Mouse (Mus musculus) colon, adult 2 months (tissue): ENCODE results near the gene Olfr259. TPM values are rescaled to one million over a fixed set of nuclear protein-coding genes. Genes with fewer than 3 reads are reported as not detected.

Experiments used
- polyA plus RNA-seq: library from polyadenylated mRNA; depleted of rRNA; stranded (reverse); fragments of >200 nt; gene quantifications from 2 replicates; pipeline ENCODE4 v1.2.3, GENCODE M21; 2012; rRNA removed

Gene Olfr259
- polyA plus RNA-seq = not detected in 2 replicates

GRCm38 (mm10) chr2:87114467-87114866, at the start of gene Olfr259:
Gene Olfr259 (minus strand): TSS chr2:87114567.

DNA sequence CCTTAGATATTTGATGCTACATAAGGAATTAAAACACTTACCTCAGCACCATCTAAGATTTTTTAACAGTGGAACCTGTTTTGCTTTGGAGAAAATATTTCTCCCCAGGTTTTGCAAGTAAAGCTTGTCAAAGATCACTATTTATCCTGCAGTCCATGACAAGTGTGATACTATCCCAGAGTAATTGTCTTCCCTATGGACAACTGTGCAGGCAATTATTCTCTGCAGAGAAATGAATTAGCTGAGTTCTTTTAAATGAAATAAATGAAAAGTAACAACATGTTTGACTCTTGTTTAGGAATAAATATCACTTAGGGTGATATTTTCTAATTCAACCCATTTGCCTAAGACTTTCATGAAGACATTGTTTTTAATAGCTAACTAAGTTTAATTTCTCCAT, 38.2 kb upstream of the Olfr259 start, which contains the start of gene Olfr1111:
TSS of gene Olfr1111 (minus strand) at position 101 of the 400 bp plus-strand sequence.

DNA sequence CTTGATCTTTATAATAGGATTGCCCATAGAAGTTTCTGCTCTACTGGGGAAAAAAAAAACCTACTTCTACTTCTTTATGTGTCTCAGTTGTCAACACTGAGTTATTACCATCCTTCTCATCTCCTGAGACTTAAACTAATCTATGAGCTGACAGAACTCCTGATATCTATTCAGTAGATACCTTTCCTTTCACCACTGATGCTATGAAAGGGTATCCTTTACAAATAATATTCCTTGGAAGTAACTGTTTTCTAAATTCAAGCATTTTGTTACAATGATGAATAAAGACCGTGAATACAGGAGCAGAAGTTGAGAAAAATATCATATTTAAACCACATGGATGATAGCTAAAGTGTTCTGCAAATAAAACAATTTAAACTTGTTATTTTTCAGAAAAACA, 25.8 kb upstream of the Olfr259 start, which contains the start of gene Olfr1110:
TSS of gene Olfr1110 (minus strand) at position 101 of the 400 bp plus-strand sequence.

GRCm38 (mm10) chr2:87095908-87096307, 18.5 kb downstream of the Olfr259 start, which contains the start of gene Olfr1109:
Gene Olfr1109 (minus strand): TSS chr2:87096008.

GRCm38 (mm10) chr2:87075717-87076116, 38.6 kb downstream of the Olfr259 start, which contains the start of gene Olfr1107:
Gene Olfr1107 (minus strand): TSS chr2:87075817.

Other genes with a start within 250 kb of the Olfr259 start
- gene Gm13723, start 239.8 kb downstream of the Olfr259 start, polyA plus RNA-seq = not detected in 2 replicates
- gene Olfr1097, start 222.4 kb downstream of the Olfr259 start, polyA plus RNA-seq = not detected in 2 replicates
- not detected in 2 replicates for gene Olfr1098, start 190.0 kb downstream of the Olfr259 start, polyA plus RNA-seq
- gene Olfr1099, start 153.9 kb downstream of the Olfr259 start, polyA plus RNA-seq = not detected in 2 replicates
- gene Olfr1100, start 134.6 kb downstream of the Olfr259 start, polyA plus RNA-seq = not detected in 2 replicates
- not detected in 2 replicates for gene Olfr1101, start 123.3 kb downstream of the Olfr259 start, polyA plus RNA-seq
- not detected in 2 replicates for gene Olfr1102, start 116.2 kb downstream of the Olfr259 start, polyA plus RNA-seq
- not detected in 2 replicates for gene Olfr1104, start 87.5 kb downstream of the Olfr259 start, polyA plus RNA-seq
- not detected in 2 replicates for gene Olfr1105, start 78.0 kb downstream of the Olfr259 start, polyA plus RNA-seq
- gene Olfr1106, start 62.3 kb downstream of the Olfr259 start, polyA plus RNA-seq = not detected in 2 replicates
- not detected in 2 replicates for gene Olfr1107, start 38.8 kb downstream of the Olfr259 start, polyA plus RNA-seq
- not detected in 2 replicates for gene Olfr1109, start 18.6 kb downstream of the Olfr259 start, polyA plus RNA-seq
- gene Olfr1110, start 25.7 kb upstream of the Olfr259 start, polyA plus RNA-seq = not detected in 2 replicates
- gene Olfr1111, start 38.1 kb upstream of the Olfr259 start, polyA plus RNA-seq = not detected in 2 replicates
- gene Olfr1112, start 73.2 kb upstream of the Olfr259 start, polyA plus RNA-seq = not detected in 2 replicates
- not detected in 2 replicates for gene Olfr1113, start 94.4 kb upstream of the Olfr259 start, polyA plus RNA-seq
- not detected in 2 replicates for gene Olfr1115, start 133.4 kb upstream of the Olfr259 start, polyA plus RNA-seq
- not detected in 2 replicates for gene Olfr1116, start 153.0 kb upstream of the Olfr259 start, polyA plus RNA-seq
- gene Olfr1118, start 193.0 kb upstream of the Olfr259 start, polyA plus RNA-seq = not detected in 2 replicates
- gene Olfr1120, start 240.2 kb upstream of the Olfr259 start, polyA plus RNA-seq = not detected in 2 replicates